Mouse (Mus musculus) brain, embryonic 14.5 days (tissue): ENCODE measurements around the gene I830077J02Rik.

Experiments used
- CTCF ChIP-seq: fragments of 200-500 bp; IDR thresholded peaks from 2 replicates; pipeline ENCODE4 v1.5.1; 2012; ENCODE audit warnings: inconsistent platforms, mild to moderate bottlenecking, moderate library complexity, borderline replicate concordance; ENCODE audit not compliant: insufficient read depth, insufficient read length; ENCODE audit errors: extremely low read depth
- POLR2A ChIP-seq: fragments of 200-500 bp; IDR thresholded peaks from 2 replicates; pipeline ENCODE4 v1.6.1; 2012; ENCODE audit warnings: mild to moderate bottlenecking, inconsistent platforms, borderline replicate concordance; ENCODE audit not compliant: poor library complexity, insufficient read depth, insufficient read length, severe bottlenecking; ENCODE audit errors: extremely low read depth

DNA sequence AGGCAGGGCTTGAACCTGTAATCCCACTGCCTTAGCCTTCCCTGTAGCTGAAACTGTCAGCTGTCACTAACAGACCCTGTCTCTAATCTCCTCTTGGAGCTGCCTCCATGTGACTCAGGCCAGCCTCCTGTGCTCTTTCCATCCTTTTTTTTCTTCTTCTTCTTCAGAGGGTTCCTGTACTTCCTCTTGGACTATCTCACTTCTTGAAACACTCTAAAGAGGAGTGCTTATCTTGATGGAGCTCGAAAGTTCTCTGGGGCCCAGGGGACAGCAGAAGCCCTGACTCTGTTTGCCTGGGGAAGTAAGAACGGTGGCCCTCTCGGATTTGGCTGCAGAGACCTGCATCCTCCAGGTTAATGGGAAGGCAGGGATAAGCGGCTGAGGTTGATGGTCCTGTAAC lies 28.3 kb downstream of the I830077J02Rik start:
- no peak for TF ChIP-seq POLR2A
- no peak for TF ChIP-seq CTCF
